In the genomic region with DNA sequence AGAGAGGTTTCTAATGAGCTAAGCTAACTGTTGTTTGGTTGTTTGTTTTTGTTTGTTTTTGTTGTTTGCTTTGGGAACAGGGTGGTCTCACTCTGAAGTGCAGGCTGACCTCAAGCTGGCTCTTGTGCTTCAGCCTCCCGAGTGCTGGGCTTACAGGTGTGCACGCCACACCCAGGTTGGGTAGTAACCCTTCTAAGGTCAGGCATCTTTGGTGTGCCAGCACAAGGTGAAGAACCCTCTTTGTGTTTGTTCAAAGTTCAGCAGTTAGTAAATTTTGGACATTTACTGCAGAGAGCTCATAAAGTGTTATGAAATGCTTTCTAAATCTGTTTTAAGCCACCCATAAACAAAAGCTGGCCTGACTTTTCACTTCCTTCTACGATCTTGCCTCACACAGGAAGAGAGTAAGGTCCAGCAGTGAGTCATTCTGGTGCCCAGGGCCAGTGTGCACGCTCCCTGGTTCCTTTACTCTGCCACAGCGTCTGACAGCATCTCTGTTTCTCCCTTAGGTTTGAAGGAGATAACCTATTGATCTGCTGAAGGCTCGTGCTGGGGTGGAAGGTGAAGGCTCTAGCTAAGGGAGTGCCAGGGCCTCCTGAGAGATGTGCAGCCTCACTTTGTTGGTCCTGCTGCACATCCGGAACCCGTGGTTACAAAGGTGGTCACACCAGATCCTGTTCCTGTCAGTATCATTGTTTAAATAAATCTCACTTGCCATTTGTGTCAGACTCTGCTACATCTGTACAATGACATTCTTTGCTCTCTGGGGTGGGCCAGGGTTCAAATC, we compare ENCODE assay signal across 11 mouse cellular contexts. TPM values are rescaled to one million over a fixed set of nuclear protein-coding genes. Genes with fewer than 3 reads are reported as not detected.
DNase-seq lines count a peak whose midpoint lies in the region; ATAC-seq and TF ChIP-seq lines count a peak whose summit lies in the region.
"Had no signal": no experiment of that assay in that cellular context is flagged by ENCODE, and none has a peak within 500 bp of the region (broad histone marks: within the 10 kb centered on the region; RNA-seq: fewer than 3 reads in every experiment).

No protein-coding gene starts in this region.

- DNase-seq in lung, postnatal 0 days (ENCODE audit: low spot score) = peak; percentile 59
- DNase-seq in lung, postnatal 10 days = no peak
- peak; percentile 35 for DNase-seq in lung, postnatal 25 days (ENCODE audit: low spot score)
- DNase-seq in thymus, postnatal 0 days (ENCODE audit: low spot score) = no peak
- DNase-seq in retina, embryonic 14.5 days (ENCODE audit: low spot score) = no peak
- DNase-seq in Muller cell, postnatal 12 days (ENCODE audit: inconsistent ontology term) = no peak
- DNase-seq: cerebellum, adult 9-10 months; thymus, postnatal 36 days had no signal

- no peak for TF ChIP-seq EP300 in lung, postnatal 0 days (IDR thresholded peaks at IDR 0.05)

- no peaks in the 10 kb centered on the region for H3K4me1 ChIP-seq in lung, postnatal 0 days (ENCODE audit: insufficient read depth, low read depth, low read length)
- H3K4me1 ChIP-seq in bone marrow, adult 2 months (ENCODE audit: control insufficient read depth, insufficient read depth, low read length) = peaks cover 2% of the 10 kb centered on the region; the same call in 1 of the 2 replicates

- H3K36me3 ChIP-seq in lung, postnatal 0 days (ENCODE audit: insufficient read depth, low read length) = peaks cover 4% of the 10 kb centered on the region; the same call in 1 of the 2 replicates

- H3K9me3 ChIP-seq in lung, postnatal 0 days (ENCODE audit: low read length) = no peaks in the 10 kb centered on the region
- H3K9me3 ChIP-seq: heart, embryonic 13.5 days had no signal

- no peak for TF ChIP-seq CTCF in lung, postnatal 0 days (IDR thresholded peaks at IDR 0.05)
- no peak for TF ChIP-seq CTCF in bone marrow, adult 2 months (IDR thresholded peaks at IDR 0.05; ENCODE audit: control insufficient read depth, insufficient read depth, low read length)

- no peak overlapping the region for H3K4me2 ChIP-seq in lung, postnatal 0 days (replicated peaks; ENCODE audit: low read depth, low read length)
- H3K4me2 ChIP-seq: heart, embryonic 13.5 days had no signal

- peak; percentile 70 for ATAC-seq in lung, postnatal 0 days

- no peak overlapping the region for H3K27ac ChIP-seq in lung, postnatal 0 days (ENCODE audit: low read length)
- H3K27ac ChIP-seq in bone marrow, adult 2 months (ENCODE audit: control insufficient read depth, insufficient read depth, low read depth, low read length, poor library complexity) = peak overlapping the region; percentile 84
- H3K27ac ChIP-seq: heart, embryonic 13.5 days had no signal

- TF ChIP-seq POLR2A in bone marrow, adult 2 months (IDR thresholded peaks at IDR 0.05; ENCODE audit: borderline replicate concordance, control insufficient read depth, low read depth, low read length) = no peak

- 58% methylated on average over 8 of the region's 8 CpGs for WGBS in lung, postnatal 0 days
- 39% methylated on average over 8 of the region's 8 CpGs for whole genome bisulfite sequencing in bone marrow, adult 2 months

- H3K4me3 ChIP-seq in lung, postnatal 0 days (ENCODE audit: low read depth, low read length) = no peak overlapping the region
- no peak overlapping the region for H3K4me3 ChIP-seq in bone marrow, adult 2 months (replicated peaks; ENCODE audit: control insufficient read depth, low read depth, low read length)
- H3K4me3 ChIP-seq: heart, embryonic 13.5 days had no signal

- no peaks in the 10 kb centered on the region for H3K27me3 ChIP-seq in lung, postnatal 0 days (replicated peaks; ENCODE audit: insufficient read depth, low read length)
- H3K27me3 ChIP-seq: heart, embryonic 13.5 days had no signal

- no peak overlapping the region for H3K9ac ChIP-seq in lung, postnatal 0 days (replicated peaks; ENCODE audit: low read depth)
- H3K9ac ChIP-seq: heart, embryonic 13.5 days had no signal

RNA-seq across cellular contexts. Expression of a gene that starts 32.3 kb away (rescaled TPM):
- not detected in 2 replicates for polyA plus RNA-seq in lung, postnatal 0 days (2015; fragmentation: Nextera tagmentation; extraction: Ambion mirVana)
- polyA plus RNA-seq in bone marrow, adult 2 months (2011; ENCODE audit: insufficient read depth, insufficient read length, low replicate concordance, missing spikeins) = 1.3 TPM in 1 of 2 replicates, not detected in the other
- polyA plus RNA-seq in thymus, postnatal 0 days (2015; fragmentation: Nextera tagmentation; extraction: Ambion mirVana) = 0.18 and 0.23 TPM in 2 replicates
- polyA plus RNA-seq: kidney, embryonic 14.5 days had no signal

Comparison
In these comparisons a context has a peak if more than half of its experiments do, and no peak if none do; other contexts are left out.
1. DNase-seq: peak in lung, postnatal 0 days (single experiment) and lung, postnatal 25 days (single experiment); none in lung, postnatal 10 days (single experiment), thymus, postnatal 0 days (single experiment), retina, embryonic 14.5 days (single experiment) and Muller cell, postnatal 12 days (single experiment).